ENCODE assay signal across 11 mouse cellular contexts in the genomic region with DNA sequence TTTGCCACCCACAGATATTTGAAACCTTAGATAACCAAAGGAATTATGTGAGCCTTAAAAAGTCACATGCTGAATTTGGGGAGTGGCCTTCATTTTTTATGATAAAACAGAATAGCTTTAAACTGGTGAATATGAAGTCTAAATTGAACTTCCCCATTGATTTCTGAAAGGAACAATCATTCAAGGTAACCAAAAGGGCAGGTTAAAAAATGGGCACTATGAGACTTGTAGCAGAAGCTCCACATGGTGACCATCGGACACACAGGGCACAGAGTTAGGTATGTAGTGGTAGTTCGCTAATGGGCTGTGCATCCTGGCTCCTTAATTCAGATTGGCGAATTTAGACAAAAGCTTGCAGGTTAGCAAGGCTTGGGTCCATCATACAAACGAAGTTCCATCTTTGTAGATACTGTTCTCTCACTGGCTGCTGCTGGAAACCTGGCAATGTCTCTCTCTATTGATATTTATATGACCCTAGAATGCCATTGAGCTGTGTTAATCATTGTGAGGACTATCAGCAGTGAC.
A peak's percentile ranks its signal among the peaks of the same experiment; 100 is the strongest.
DNase-seq lines count a peak whose midpoint lies in the region; ATAC-seq lines count a peak whose summit lies in the region.
"Had no signal": no experiment of that assay in that cellular context is flagged by ENCODE, and none has a peak within 500 bp of the region (broad histone marks: within the 10 kb centered on the region; RNA-seq: fewer than 3 reads in every experiment).

No protein-coding gene starts in this region.

- H3K9ac ChIP-seq in forebrain, embryonic 14.5 days (ENCODE audit: low read length) = peak overlapping the region; percentile 100
- H3K9ac ChIP-seq in midbrain, embryonic 13.5 days (replicated peaks) = peak overlapping the region; percentile 93
- H3K9ac ChIP-seq in heart, embryonic 12.5 days = no peak overlapping the region

- DNase-seq in left cerebral cortex, postnatal 25 days (ENCODE audit: low spot score in 2 of 2) = peak; percentile 7 to 9
- DNase-seq in left cerebral cortex, adult 11 months (ENCODE audit: low spot score) = no peak
- peak; percentile 49 for DNase-seq in forebrain, embryonic 14.5 days (ENCODE audit: low spot score)
- DNase-seq in retina, postnatal 1 day = peak; percentile 8
- no peak for DNase-seq in right cerebral cortex, postnatal 4 days
- no peak for DNase-seq in adrenal gland, postnatal 25 days
- DNase-seq: adrenal gland, postnatal 14 days; right cerebral cortex, adult 18-20 months had no signal

- H3K4me3 ChIP-seq in forebrain, embryonic 14.5 days (ENCODE audit: low read depth, low read length) = peak overlapping the region; percentile 78
- peak overlapping the region; percentile 76 for H3K4me3 ChIP-seq in midbrain, embryonic 13.5 days (replicated peaks)
- H3K4me3 ChIP-seq in heart, embryonic 12.5 days = no peak overlapping the region

- H3K36me3 ChIP-seq in forebrain, embryonic 14.5 days (ENCODE audit: control insufficient read depth, insufficient read depth, low read length) = 0 out of 2 replicates have a peak, but pooled peaks cover 3% of the 10 kb centered on the region
- no peaks in the 10 kb centered on the region for H3K36me3 ChIP-seq in midbrain, embryonic 13.5 days
- H3K36me3 ChIP-seq in heart, embryonic 12.5 days = no peaks in the 10 kb centered on the region

- peaks cover 3% of the 10 kb centered on the region for H3K4me1 ChIP-seq in forebrain, embryonic 14.5 days (ENCODE audit: control insufficient read depth, insufficient read depth, low read length)
- H3K4me1 ChIP-seq in midbrain, embryonic 13.5 days (replicated peaks) = peaks cover 49% of the 10 kb centered on the region
- H3K4me1 ChIP-seq in heart, embryonic 12.5 days (replicated peaks) = peaks cover 17% of the 10 kb centered on the region

- intact Hi-C loops in left cerebral cortex, postnatal 25 days (cut with DNase I) = loop anchor here (5.0 to 10.0 kb wide), 7 partner anchors 195 to 1935 kb away; partner anchors contain the start of genes Cetn3 and Rasa1

- peak overlapping the region; percentile 86 for H3K4me2 ChIP-seq in forebrain, embryonic 14.5 days (ENCODE audit: low read length)
- peak overlapping the region; percentile 74 for H3K4me2 ChIP-seq in midbrain, embryonic 13.5 days (replicated peaks)
- H3K4me2 ChIP-seq in heart, embryonic 12.5 days = no peak overlapping the region

- H3K9me3 ChIP-seq in forebrain, embryonic 14.5 days (replicated peaks; ENCODE audit: control insufficient read depth, low read length) = no peaks in the 10 kb centered on the region
- H3K9me3 ChIP-seq in midbrain, embryonic 13.5 days = no peaks in the 10 kb centered on the region
- no peaks in the 10 kb centered on the region for H3K9me3 ChIP-seq in heart, embryonic 12.5 days (replicated peaks)

- no peaks in the 10 kb centered on the region for H3K27me3 ChIP-seq in forebrain, embryonic 14.5 days (replicated peaks; ENCODE audit: control insufficient read depth, insufficient read depth, low read length)
- peaks cover 38% of the 10 kb centered on the region for H3K27me3 ChIP-seq in midbrain, embryonic 13.5 days
- H3K27me3 ChIP-seq in heart, embryonic 12.5 days (replicated peaks) = peaks cover 93% of the 10 kb centered on the region

- H3K27ac ChIP-seq in forebrain, embryonic 14.5 days (ENCODE audit: low read depth, low read length) = peak overlapping the region; percentile 100
- peak overlapping the region; percentile 100 for H3K27ac ChIP-seq in midbrain, embryonic 13.5 days
- no peak overlapping the region for H3K27ac ChIP-seq in heart, embryonic 12.5 days (ENCODE audit: poor library complexity, severe bottlenecking)

- ATAC-seq in forebrain, embryonic 14.5 days = no peak
- ATAC-seq in midbrain, embryonic 13.5 days = no peak
- no peak for ATAC-seq in heart, embryonic 12.5 days (ENCODE audit: insufficient number of reproducible peaks, low FRiP score)
- ATAC-seq: lung, postnatal 0 days had no signal

- WGBS in forebrain, embryonic 14.5 days = 7% methylated on average over 4 of the region's 4 CpGs
- WGBS in midbrain, embryonic 13.5 days = 24% methylated on average over 4 of the region's 4 CpGs
- WGBS in heart, embryonic 12.5 days = 10% methylated on average over 4 of the region's 4 CpGs

Comparison
In these comparisons a context has a peak if more than half of its experiments do, and no peak if none do; other contexts are left out.
1. DNase-seq: peak in left cerebral cortex, postnatal 25 days (2 of 2), forebrain, embryonic 14.5 days (single experiment) and retina, postnatal 1 day (single experiment); none in left cerebral cortex, adult 11 months (single experiment), right cerebral cortex, postnatal 4 days (single experiment) and adrenal gland, postnatal 25 days (single experiment).